Mouse (Mus musculus): ENCODE results near the gene 4921511M17Rik. TPM values are rescaled to one million over a fixed set of nuclear protein-coding genes. Genes with fewer than 3 reads are reported as not detected.
"Not testable (repeated sequence)": the region's sequence is repeated elsewhere in the genome, so short reads cannot be mapped to it uniquely, and the experiment has no call there.

Gene 4921511M17Rik
- not detected in 2 replicates for polyA plus RNA-seq (2014; fragmentation: Nextera tagmentation; extraction: Ambion mirVana)

DNA sequence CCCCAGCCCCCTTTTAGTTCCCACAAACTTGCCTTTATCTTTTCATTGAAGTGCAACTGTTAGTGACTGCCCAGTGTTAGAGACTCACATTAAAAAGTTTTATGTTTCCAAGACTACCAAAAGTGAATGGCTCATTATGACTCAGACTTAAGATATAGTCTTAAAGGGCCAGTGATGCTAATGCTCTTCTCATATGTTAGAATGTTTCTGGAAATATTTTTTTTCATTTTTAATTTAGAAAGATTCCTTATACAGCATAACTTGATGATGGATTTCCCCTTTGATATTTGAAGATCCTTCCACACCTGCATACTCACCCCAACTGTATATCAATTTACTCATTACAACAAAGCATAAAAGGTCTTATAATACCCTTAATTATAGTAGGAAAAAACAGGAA lies at the start of gene 4921511M17Rik:
4921511M17Rik (minus strand) TSS at position 101 of the 400 bp plus-strand sequence.
- H3K4me3 ChIP-seq (ENCODE audit: low read depth, low read length); H3K27ac ChIP-seq (ENCODE audit: low read depth, low read length); H3K36me3 ChIP-seq (ENCODE audit: control insufficient read depth, insufficient read depth, low read length); H3K9me3 ChIP-seq (ENCODE audit: control insufficient read depth, low read length); H3K4me2 ChIP-seq; H3K4me1 ChIP-seq (replicated peaks; ENCODE audit: control insufficient read depth, insufficient read depth, low read length); ATAC-seq (replicated peaks; ENCODE audit: low FRiP score); DNase-seq (ENCODE audit: low spot score); H3K27me3 ChIP-seq (replicated peaks; ENCODE audit: control insufficient read depth, insufficient read depth, low read length); H3K9ac ChIP-seq (ENCODE audit: low read depth, low read length): not testable (repeated sequence)

DNA sequence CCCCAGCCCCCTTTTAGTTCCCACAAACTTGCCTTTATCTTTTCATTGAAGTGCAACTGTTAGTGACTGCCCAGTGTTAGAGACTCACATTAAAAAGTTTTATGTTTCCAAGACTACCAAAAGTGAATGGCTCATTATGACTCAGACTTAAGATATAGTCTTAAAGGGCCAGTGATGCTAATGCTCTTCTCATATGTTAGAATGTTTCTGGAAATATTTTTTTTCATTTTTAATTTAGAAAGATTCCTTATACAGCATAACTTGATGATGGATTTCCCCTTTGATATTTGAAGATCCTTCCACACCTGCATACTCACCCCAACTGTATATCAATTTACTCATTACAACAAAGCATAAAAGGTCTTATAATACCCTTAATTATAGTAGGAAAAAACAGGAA lies 21.3 kb upstream of the 4921511M17Rik start, which contains the start of gene Gm10057:
Gm10057 (minus strand) TSS at position 101 of the 400 bp plus-strand sequence.
- not testable (repeated sequence) for ATAC-seq (replicated peaks; ENCODE audit: low FRiP score); H3K4me2 ChIP-seq; H3K4me3 ChIP-seq (ENCODE audit: low read depth, low read length); DNase-seq (ENCODE audit: low spot score); H3K9ac ChIP-seq (ENCODE audit: low read depth, low read length); H3K4me1 ChIP-seq (replicated peaks; ENCODE audit: control insufficient read depth, insufficient read depth, low read length); H3K9me3 ChIP-seq (ENCODE audit: control insufficient read depth, low read length); H3K36me3 ChIP-seq (ENCODE audit: control insufficient read depth, insufficient read depth, low read length); H3K27me3 ChIP-seq (replicated peaks; ENCODE audit: control insufficient read depth, insufficient read depth, low read length); H3K27ac ChIP-seq (ENCODE audit: low read depth, low read length)

DNA sequence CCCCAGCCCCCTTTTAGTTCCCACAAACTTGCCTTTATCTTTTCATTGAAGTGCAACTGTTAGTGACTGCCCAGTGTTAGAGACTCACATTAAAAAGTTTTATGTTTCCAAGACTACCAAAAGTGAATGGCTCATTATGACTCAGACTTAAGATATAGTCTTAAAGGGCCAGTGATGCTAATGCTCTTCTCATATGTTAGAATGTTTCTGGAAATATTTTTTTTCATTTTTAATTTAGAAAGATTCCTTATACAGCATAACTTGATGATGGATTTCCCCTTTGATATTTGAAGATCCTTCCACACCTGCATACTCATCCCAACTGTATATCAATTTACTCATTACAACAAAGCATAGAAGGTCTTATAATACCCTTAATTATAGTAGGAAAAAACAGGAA lies 21.1 kb downstream of the 4921511M17Rik start, which contains the start of gene Samt1:
Samt1 (minus strand) TSS at position 101 of the 400 bp plus-strand sequence.
- H3K4me3 ChIP-seq (ENCODE audit: low read depth, low read length); H3K9me3 ChIP-seq (ENCODE audit: control insufficient read depth, low read length); H3K27ac ChIP-seq (ENCODE audit: low read depth, low read length); H3K4me2 ChIP-seq; DNase-seq (ENCODE audit: low spot score); H3K9ac ChIP-seq (ENCODE audit: low read depth, low read length); H3K27me3 ChIP-seq (replicated peaks; ENCODE audit: control insufficient read depth, insufficient read depth, low read length); H3K36me3 ChIP-seq (ENCODE audit: control insufficient read depth, insufficient read depth, low read length); ATAC-seq (replicated peaks; ENCODE audit: low FRiP score); H3K4me1 ChIP-seq (replicated peaks; ENCODE audit: control insufficient read depth, insufficient read depth, low read length): not testable (repeated sequence)

DNA sequence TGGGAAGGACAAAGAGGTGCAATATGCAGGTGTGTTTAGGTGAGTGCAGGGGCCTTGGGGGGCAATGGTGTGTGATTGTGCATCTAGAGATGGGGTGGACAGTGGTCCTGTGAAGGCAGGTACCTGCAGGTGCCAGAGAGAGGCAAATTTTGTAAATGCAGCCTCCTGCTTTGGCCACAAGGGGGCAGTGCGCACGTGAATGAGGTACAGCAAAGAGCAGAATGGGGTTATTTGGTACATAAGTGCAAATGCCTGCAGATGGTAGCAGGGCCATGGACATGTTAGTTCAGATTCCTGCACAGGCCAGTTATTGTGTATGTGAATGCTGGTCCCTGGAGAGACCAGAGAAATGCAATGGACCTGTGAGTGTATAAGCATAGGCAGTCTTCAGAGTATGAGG lies 56.7 kb downstream of the 4921511M17Rik start:
- H3K27ac ChIP-seq (ENCODE audit: low read depth, low read length); H3K36me3 ChIP-seq (ENCODE audit: control insufficient read depth, insufficient read depth, low read length); H3K27me3 ChIP-seq (replicated peaks; ENCODE audit: control insufficient read depth, insufficient read depth, low read length); H3K4me1 ChIP-seq (replicated peaks; ENCODE audit: control insufficient read depth, insufficient read depth, low read length); H3K4me2 ChIP-seq; H3K9ac ChIP-seq (ENCODE audit: low read depth, low read length); H3K9me3 ChIP-seq (ENCODE audit: control insufficient read depth, low read length); ATAC-seq (replicated peaks; ENCODE audit: low FRiP score); H3K4me3 ChIP-seq (ENCODE audit: low read depth, low read length); DNase-seq (ENCODE audit: low spot score): not testable (repeated sequence)
- WGBS = no CpG with 5 or more reads among the region's 2 CpGs

DNA sequence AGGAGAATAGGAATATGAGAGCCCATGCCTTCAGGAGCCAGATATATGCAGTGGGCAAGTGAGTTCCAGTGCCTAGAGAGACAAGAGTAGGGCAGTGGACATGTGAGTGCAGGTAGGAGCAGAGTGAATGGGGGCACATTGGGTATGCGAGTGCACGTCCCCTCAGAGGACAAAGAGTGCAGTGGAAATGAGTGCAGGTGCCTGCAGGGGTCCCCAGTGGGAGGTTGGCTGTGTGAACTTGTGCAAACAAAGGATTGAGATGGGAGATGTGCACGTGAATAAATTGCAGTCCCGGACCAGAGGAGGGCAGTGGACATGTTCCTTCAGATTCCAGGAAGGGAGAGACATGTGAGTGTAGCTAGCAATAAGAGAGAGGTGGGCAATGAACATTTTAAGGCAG lies 57.2 kb downstream of the 4921511M17Rik start:
- H3K4me3 ChIP-seq (ENCODE audit: low read depth, low read length); H3K27ac ChIP-seq (ENCODE audit: low read depth, low read length); H3K36me3 ChIP-seq (ENCODE audit: control insufficient read depth, insufficient read depth, low read length); H3K9me3 ChIP-seq (ENCODE audit: control insufficient read depth, low read length); DNase-seq (ENCODE audit: low spot score); H3K4me1 ChIP-seq (replicated peaks; ENCODE audit: control insufficient read depth, insufficient read depth, low read length); ATAC-seq (replicated peaks; ENCODE audit: low FRiP score); H3K4me2 ChIP-seq; H3K27me3 ChIP-seq (replicated peaks; ENCODE audit: control insufficient read depth, insufficient read depth, low read length); H3K9ac ChIP-seq (ENCODE audit: low read depth, low read length): not testable (repeated sequence)
- 27% methylated on average over 4 of the region's 4 CpGs for WGBS

DNA sequence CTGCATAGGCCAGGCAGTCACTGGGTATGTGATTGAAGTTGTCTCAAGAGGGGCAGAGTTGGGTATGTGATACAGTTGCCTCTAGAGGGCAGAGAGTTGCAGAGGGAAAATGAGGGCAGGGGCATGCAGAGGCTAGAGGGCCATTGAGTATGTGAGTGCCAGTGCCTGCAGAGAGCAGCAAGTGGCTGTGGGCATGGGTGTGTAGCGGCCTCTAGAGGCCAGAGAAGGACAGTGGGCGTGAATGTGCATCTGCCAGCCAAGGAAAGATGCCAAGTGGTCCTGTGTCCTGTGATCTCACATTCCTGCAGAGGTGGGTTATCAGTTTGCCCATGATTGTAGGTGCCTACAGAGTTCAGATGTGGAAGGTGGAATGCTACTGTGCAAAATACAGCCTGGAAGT lies 59.2 kb downstream of the 4921511M17Rik start:
- Histone ChIP-seq H3K36me3 (ENCODE audit: control insufficient read depth, insufficient read depth, low read length) (no peaks in the 10 kb centered on the region), H3K4me3 (ENCODE audit: low read depth, low read length) (no peak overlapping the region), H3K4me1 (replicated peaks; ENCODE audit: control insufficient read depth, insufficient read depth, low read length) (no peaks in the 10 kb centered on the region), H3K9me3 (ENCODE audit: control insufficient read depth, low read length) (no peaks in the 10 kb centered on the region), H3K27ac (ENCODE audit: low read depth, low read length) (no peak overlapping the region), H3K9ac (ENCODE audit: low read depth, low read length) (no peak overlapping the region), H3K27me3 (replicated peaks; ENCODE audit: control insufficient read depth, insufficient read depth, low read length) (no peaks in the 10 kb centered on the region), H3K4me2 (no peak overlapping the region)
- ATAC-seq (replicated peaks; ENCODE audit: low FRiP score) = no peak
- WGBS = 12% methylated on average over 2 of the region's 2 CpGs
- no peak for DNase-seq (ENCODE audit: low spot score)

Other genes starting within 250 kb of the 4921511M17Rik start
- gene Spin2c, start 201.6 kb downstream of the 4921511M17Rik start, polyA plus RNA-seq (2014; fragmentation: Nextera tagmentation; extraction: Ambion mirVana) = 14.2 and 15.9 TPM in 2 replicates
- not detected in 2 replicates for gene Samt1, start 21.2 kb downstream of the 4921511M17Rik start, polyA plus RNA-seq (2014; fragmentation: Nextera tagmentation; extraction: Ambion mirVana)
- not detected in 2 replicates for gene Gm10057, start 21.2 kb upstream of the 4921511M17Rik start, polyA plus RNA-seq (2014; fragmentation: Nextera tagmentation; extraction: Ambion mirVana)
- not detected in 2 replicates for gene Gm15140, start 86.9 kb upstream of the 4921511M17Rik start, polyA plus RNA-seq (2014; fragmentation: Nextera tagmentation; extraction: Ambion mirVana)